Mouse (Mus musculus) effector memory CD4-positive, alpha-beta T cell, adult 7 months (primary cell): ENCODE measurements around the gene Nceh1. TPM values are rescaled to one million over a fixed set of nuclear protein-coding genes. Genes with fewer than 3 reads are reported as not detected.

Experiments used
- polyA plus RNA-seq: library from polyadenylated mRNA; unstranded; fragments of 100-300 nt; shearing (Covaris generic); gene quantifications from one replicate; pipeline ENCODE4 v1.2.1, GENCODE M21; 2017

Gene Nceh1
- 15.7 TPM for polyA plus RNA-seq

DNA sequence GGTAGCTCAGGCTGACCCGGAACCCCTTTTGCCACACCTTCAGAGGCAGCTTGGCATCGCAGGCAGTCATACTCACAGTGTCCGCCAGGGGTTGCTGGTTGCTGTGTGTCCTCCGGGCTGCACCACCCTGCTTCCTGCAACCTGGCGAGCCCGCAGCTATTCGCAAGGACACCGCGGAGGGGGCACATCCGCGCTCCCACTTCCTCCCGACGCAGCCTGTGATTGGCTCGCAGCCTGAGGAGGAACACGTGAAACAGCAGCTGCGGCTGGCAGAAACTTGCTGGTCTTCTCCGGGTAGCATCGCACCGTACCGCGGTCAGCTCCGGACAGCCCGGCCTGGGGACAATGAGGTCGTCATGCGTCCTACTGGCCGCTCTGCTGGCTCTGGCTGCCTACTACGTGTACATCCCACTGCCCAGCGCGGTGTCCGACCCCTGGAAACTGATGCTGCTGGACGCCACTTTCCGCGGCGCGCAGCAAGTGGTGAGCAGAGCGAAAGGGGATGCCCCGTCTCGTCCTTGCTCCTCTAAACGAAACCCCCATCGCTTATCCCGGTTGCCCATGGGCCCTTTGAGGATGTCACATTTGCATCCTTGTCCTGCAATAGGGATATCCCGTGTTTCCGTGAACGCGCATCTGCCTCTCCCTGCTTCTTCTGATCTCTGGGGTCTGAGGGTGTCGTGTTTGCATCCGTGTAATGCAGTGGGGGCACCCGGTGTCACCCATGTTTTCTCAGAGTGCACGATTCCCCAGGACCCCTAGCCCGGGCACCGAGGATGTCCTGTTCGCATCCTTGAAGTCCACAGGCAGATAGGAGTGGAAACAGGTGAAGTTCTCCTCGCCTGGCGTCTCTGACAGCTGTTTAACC, at the start of gene Nceh1:
TSS of gene Nceh1 (plus strand) at position 233 of the 868 bp plus-strand sequence.

DNA sequence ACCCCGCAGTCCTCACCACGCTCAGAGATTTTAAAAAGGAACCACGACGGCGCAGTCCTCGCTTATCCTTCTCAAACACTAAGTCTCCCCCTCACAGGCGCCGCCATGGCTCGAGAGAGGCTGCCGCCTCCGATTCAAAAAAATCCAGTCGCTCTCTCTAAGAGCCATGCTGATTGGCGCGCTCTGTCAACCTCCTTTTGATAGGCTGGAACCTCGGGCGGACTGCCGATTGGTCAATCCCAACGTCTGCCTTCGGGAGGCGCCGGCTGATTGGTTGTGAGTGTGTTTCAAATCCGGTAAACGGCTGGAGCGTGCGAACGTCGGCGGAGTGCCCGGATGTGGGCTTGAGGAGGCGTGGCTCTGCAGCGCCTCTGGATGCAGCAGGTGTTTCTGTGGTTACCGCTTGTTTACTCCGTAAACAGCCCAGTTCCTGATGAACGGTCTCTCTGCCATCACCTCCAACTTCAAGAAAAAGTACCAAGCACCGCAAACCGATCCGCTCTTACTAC, 29.0 kb upstream of the Nceh1 start, which contains the start of gene Ect2:
TSS of gene Ect2 (minus strand) at position 178 of the 509 bp plus-strand sequence.

GRCm38 (mm10) chr3:27316559-27317287, 134.0 kb downstream of the Nceh1 start, which contains the start of gene Tnfsf10:
Tnfsf10 (plus strand) TSS chr3:27317028.

Other genes with a start within 250 kb of the Nceh1 start
- gene Ect2, start 29.1 kb upstream of the Nceh1 start, polyA plus RNA-seq, result 3.1 TPM
- 4.5 TPM for gene Tnfsf10, start 134.1 kb downstream of the Nceh1 start, polyA plus RNA-seq
- not detected for gene Ghsr, start 188.4 kb downstream of the Nceh1 start, polyA plus RNA-seq